Mouse (Mus musculus) hindbrain, embryonic 15.5 days (tissue): Measurements from ENCODE around the gene Sbno1. TPM values are rescaled to one million over a fixed set of nuclear protein-coding genes. Genes with fewer than 3 reads are reported as not detected.

Source experiments
- microRNA-seq: library from miRNA; unstranded; fragments of <30 nt; microRNA quantifications from one replicate; pipeline ENCODE4, GENCODE M21; 2016
- polyA plus RNA-seq: library from polyadenylated mRNA; unstranded; fragments of >200 nt; fragmentation: Nextera tagmentation; extraction: Ambion mirVana; gene quantifications from 2 replicates; pipeline ENCODE4 v1.2.1, GENCODE M21; 2015

Gene Sbno1
- polyA plus RNA-seq, 1 experiment from 2014 or later, result 84.9 TPM

Small RNAs within 50 kb of the gene (microRNA-seq; reads per million reads assigned to microRNA genes)
- not detected for gene Gm27486

Other genes starting within 250 kb of the Sbno1 start
- gene Pitpnm2, start 176.2 kb downstream of the Sbno1 start, polyA plus RNA-seq, result 10.8 and 11.5 TPM in 2 replicates
- 10.8 and 11.4 TPM in 2 replicates for gene Mphosph9, start 98.0 kb downstream of the Sbno1 start, polyA plus RNA-seq
- gene 2810006K23Rik, start 97.9 kb downstream of the Sbno1 start, polyA plus RNA-seq, result 15.4 and 16.2 TPM in 2 replicates
- 144 and 145 TPM in 2 replicates for gene Cdk2ap1, start 62.9 kb downstream of the Sbno1 start, polyA plus RNA-seq
- 42.0 and 49.3 TPM in 2 replicates for gene Kmt5a, start 13.9 kb upstream of the Sbno1 start, polyA plus RNA-seq
- 28.8 and 29.1 TPM in 2 replicates for gene Rilpl2, start 52.4 kb upstream of the Sbno1 start, polyA plus RNA-seq
- 20.3 and 22.1 TPM in 2 replicates for gene Snrnp35, start 57.1 kb upstream of the Sbno1 start, polyA plus RNA-seq
- 14.7 and 15.6 TPM in 2 replicates for gene Rilpl1, start 105.4 kb upstream of the Sbno1 start, polyA plus RNA-seq
- 335 and 341 TPM in 2 replicates for gene Tmed2, start 114.7 kb upstream of the Sbno1 start, polyA plus RNA-seq
- 24.8 and 25.1 TPM in 2 replicates for gene Ddx55, start 126.9 kb upstream of the Sbno1 start, polyA plus RNA-seq
- gene Eif2b1, start 153.1 kb upstream of the Sbno1 start, polyA plus RNA-seq, result 60.0 and 63.0 TPM in 2 replicates
- 43.8 and 45.3 TPM in 2 replicates for gene Gtf2h3, start 153.1 kb upstream of the Sbno1 start, polyA plus RNA-seq
- 34.5 and 37.8 TPM in 2 replicates for gene Atp6v0a2, start 202.6 kb upstream of the Sbno1 start, polyA plus RNA-seq